Mouse (Mus musculus): Measurements from ENCODE around the gene Nemf.

- TF ChIP-seq POLR2A (IDR thresholded peaks at IDR 0.05; ENCODE audit: control insufficient read depth, low read depth, low read length): no peak
- TF ChIP-seq CTCF (IDR thresholded peaks at IDR 0.05; ENCODE audit: control insufficient read depth, insufficient read depth, insufficient replicate concordance, low read depth, low read length): no peak
These were observed 77.0 kb downstream of the Nemf start for GRCm38 (mm10) chr12:69279931-69280469.
